Mouse (Mus musculus) gastrocnemius, postnatal 36 days (tissue): ENCODE results near the gene Ctnnbl1. TPM values are rescaled to one million over a fixed set of nuclear protein-coding genes. Genes with fewer than 3 reads are reported as not detected.

Source experiments
- DNase-seq, 2 experiments: peaks; one replicate each; pipeline ENCODE4 v3.0.0; 2022
- intact Hi-C: fragments of 180-260 bp; cut with DNase I; formaldehyde crosslinking; loops from one replicate; pipeline ENCODE4 v1.15.1; 2025
- total RNA-seq, 2 experiments: library from RNA; stranded (reverse); gene quantifications; 2 replicates each; pipeline ENCODE4 v1.2.3; 2021

Ctnnbl1 gene
- total RNA-seq, 2 experiments from 2014 or later = 5.9 to 7.9 TPM

GRCm38 (mm10) chr2:157747989-157748388 is 10.8 kb downstream of the Ctnnbl1 start:
- no peak for DNase-seq
- intact Hi-C loops = no loop called here

DNA sequence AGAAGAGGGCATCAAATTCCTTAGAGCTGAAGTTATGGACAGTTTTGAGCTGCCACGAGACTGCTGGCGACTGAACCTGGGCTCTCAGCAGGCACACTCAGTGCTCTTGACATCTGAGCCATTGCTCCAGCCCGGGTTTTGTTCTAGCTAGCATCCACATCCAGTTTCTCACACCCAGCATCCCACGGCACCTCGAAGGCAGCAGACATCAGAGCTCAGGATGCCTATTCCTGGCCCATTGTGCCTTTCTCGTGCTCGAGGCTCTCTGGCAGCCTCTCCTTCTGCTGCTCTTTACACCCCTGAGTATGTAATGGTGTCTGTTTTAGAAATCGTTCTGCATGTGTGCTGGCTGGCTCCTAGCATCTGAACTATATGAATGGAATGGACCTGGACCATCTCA is 13.3 kb downstream of the Ctnnbl1 start:
- DNase-seq = no peak
- intact Hi-C loops = no loop called here

DNA sequence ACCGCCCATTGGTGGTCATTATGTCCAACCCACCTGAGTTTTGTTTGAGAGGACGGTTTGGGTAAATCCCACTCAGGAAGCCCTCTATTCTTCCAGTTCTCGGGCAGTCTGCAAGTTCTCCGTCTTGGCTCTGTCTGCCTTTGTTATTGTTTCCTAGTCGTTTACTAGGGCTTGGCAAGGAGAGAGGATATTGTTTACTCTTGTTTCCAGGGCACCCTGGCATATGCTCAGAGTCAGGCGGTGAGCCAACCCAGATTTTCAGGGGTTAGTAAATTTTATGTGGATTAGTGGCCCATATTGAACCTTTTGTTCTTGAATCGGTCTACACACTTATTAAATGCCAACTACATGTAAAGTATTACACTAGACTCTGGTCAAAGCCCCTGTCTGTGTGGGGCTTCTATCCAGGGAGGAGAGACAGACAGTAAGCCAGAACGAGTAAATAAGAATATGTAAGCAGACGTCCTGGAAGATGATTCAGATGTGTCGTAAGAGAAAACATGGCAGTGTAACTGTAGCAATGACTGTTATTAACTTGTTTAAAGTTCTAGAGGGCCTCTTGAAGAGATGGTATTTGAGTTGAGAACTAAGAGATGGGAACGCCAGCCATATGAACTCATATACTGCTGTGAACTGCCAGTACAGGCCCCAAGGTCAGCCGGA is 13.9 kb downstream of the Ctnnbl1 start:
- intact Hi-C loops = no loop called here
- no peak for DNase-seq

GRCm38 (mm10) chr2:157751589-157752373 is 14.6 kb downstream of the Ctnnbl1 start:
- intact Hi-C loops = no loop called here
- DNase-seq = peak in 1 of 2 experiments; percentile 37

- intact Hi-C loops = no loop called here
- DNase-seq = no peak
Observed at GRCm38 (mm10) chr2:157752374-157752743, 15.2 kb downstream of the Ctnnbl1 start.

- no peak for DNase-seq
- intact Hi-C loops = loop anchor here (5.0 kb wide), 1 partner anchor 52 kb away; no protein-coding TSS in a partner anchor
Observed at GRCm38 (mm10) chr2:157755771-157756170, 18.6 kb downstream of the Ctnnbl1 start.

DNA sequence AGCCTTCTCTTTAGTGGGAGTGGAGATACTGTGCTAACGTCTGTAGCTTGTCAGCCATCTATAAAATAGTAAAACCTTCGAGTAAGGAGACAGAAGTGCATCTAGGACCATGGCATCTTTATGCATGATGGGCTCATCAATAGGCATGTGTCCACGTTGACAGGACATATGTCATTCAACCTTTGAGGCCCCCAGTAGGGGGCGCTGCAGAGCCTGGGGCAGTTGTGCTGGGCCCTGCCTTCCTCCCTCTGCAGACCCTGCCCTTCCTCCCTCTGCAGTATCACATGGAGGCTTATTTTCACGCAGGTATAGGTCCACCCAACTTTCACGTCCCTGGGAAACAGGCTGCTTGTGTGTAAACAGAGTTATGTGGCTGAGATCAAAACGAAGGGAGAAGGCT is 19.0 kb downstream of the Ctnnbl1 start:
- intact Hi-C loops = loop anchor here (5.0 kb wide), 1 partner anchor 51 kb away; no protein-coding TSS in a partner anchor
- no peak for DNase-seq

- intact Hi-C loops = loop anchor here (5.0 kb wide), 1 partner anchor 49 kb away; no protein-coding TSS in a partner anchor
- no peak for DNase-seq
Observed at GRCm38 (mm10) chr2:157758395-157758794, 21.2 kb downstream of the Ctnnbl1 start.

- intact Hi-C loops = loop anchor here (5.0 kb wide), 1 partner anchor 48 kb away; no protein-coding TSS in a partner anchor
- no peak for DNase-seq
Observed at GRCm38 (mm10) chr2:157759717-157760116, 22.5 kb downstream of the Ctnnbl1 start.

DNA sequence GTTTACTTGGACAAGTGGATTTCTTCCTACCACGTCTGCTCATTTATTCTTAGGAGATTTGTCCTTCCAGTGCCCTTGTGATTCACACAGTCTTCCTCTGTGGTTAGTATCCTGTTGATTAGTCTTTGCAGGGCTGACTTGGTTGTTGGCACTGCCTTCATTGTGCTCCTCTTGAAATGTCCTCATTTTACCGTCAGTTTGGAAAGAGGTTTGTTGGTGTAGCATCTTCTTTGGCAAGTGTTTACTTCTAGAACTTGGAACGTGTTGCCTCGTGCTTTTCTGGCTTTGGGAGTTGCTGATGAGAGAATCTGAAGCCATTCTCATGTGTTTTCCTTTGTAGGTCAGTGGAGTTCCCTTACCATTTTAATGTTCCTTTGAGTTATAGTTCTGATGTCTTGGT is 25.7 kb downstream of the Ctnnbl1 start:
- intact Hi-C loops = no loop called here
- no peak for DNase-seq

DNA sequence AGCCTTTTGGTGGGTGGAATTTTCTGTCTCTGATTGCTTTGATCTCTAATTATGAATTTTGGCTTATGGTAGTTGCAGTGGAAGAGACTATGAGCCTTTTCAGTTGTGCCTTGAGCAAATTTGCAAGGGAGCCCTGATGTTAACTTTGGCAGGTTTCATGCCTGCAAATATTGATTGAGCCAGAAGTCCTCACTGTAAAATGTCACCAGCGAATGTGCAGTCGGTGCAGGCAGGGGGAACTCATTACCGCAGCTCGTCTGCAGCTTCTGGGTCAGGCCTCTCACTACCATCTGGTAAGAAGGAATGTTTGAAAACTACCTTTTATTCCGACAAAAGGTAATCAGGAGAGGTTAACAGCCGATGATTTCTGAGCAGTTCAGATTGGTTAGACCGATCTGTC is 29.4 kb downstream of the Ctnnbl1 start:
- intact Hi-C loops = no loop called here
- no peak for DNase-seq

GRCm38 (mm10) chr2:157768682-157769429 is 31.7 kb downstream of the Ctnnbl1 start:
- intact Hi-C loops = no loop called here
- DNase-seq = no peak

DNA sequence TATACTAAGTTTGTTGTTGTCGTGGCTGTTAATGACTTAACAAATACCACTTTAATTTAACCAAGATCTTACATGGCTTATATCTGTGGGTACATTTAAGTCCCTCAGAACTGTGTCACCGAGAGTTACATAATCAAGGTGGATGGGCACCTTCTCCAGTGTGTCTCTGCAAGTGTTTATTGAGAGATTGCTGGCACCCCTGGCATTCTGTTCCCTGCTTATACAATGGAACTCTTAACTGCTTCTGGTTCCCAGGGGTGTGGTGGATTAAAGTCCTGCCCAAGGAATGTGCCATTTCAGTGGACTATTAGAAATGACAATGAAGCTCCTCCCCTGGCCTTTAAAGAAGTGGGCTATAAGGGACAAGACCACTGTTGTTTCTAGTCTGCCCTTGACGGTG is 33.6 kb downstream of the Ctnnbl1 start:
- DNase-seq = no peak

DNA sequence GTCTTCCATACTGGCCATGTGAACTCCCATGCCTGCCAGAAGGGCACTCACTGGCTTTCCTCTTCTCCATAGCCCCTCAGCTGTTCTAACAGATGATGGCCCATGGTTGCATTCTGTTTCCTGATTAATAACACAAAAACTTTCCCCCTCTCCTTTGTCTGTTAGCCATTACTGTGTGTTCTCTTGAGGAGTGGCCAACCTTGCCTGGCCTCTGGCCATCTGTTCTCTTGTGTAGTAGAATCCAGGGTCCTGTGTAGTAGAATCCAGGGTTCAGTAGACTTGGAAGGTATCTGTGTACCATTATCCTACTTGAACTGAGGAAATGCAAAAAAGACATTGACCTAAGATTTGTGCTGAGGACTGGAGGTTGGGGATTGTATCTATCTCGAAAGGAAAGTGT is 36.5 kb downstream of the Ctnnbl1 start:
- intact Hi-C loops = no loop called here
- no peak for DNase-seq

More for the DNA sequence above, 33.6 kb downstream of the Ctnnbl1 start:
- intact Hi-C loops = no loop called here

- intact Hi-C loops = no loop called here
Observed at GRCm38 (mm10) chr2:157775957-157776356, 38.8 kb downstream of the Ctnnbl1 start.

DNA sequence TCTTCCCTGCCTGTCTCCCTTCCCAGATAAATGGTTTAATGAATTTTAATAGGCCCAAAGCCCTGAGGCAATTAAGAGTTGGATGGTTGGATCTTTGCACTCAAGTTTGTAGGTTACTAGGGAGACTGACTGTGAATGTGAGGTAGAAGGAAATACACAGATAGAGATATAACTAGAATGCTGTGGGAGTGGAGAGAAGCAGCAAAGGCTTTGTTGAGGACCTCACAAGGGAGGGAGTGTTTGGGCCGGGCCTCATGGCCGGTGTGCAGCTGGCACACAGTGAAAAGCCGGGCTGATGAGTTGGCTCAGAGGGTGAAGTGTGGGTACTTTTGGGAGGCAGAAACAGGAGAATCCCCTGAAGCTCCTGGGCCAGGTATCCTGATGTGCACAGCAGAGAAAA is 43.8 kb downstream of the Ctnnbl1 start:
- intact Hi-C loops = no loop called here
- no peak for DNase-seq

More at GRCm38 (mm10) chr2:157775957-157776356, 38.8 kb downstream of the Ctnnbl1 start:
- no peak for DNase-seq

DNA sequence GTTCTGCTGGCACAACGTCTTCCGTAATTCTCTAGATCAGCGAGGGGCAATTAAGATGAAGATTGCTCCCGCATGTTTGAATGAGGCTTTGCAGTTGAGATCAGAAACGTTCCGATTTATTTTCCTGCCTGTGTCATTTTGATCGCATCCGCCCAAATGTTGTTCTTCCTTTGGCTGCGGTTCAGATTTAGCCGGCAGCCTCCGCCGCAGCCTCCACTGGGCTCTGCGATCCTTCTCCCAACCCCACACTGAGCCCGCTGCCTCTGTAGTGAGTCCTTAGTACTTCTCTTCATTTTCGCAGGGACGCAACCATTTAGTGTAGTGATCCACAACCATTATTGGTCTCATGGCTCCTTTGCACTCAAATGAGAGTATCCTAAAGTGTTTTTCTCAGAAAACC is 46.0 kb downstream of the Ctnnbl1 start:
- no peak for DNase-seq
- intact Hi-C loops = no loop called here

- DNase-seq = no peak
- intact Hi-C loops = no loop called here
Observed at GRCm38 (mm10) chr2:157784238-157784637, 47.0 kb downstream of the Ctnnbl1 start.

DNA sequence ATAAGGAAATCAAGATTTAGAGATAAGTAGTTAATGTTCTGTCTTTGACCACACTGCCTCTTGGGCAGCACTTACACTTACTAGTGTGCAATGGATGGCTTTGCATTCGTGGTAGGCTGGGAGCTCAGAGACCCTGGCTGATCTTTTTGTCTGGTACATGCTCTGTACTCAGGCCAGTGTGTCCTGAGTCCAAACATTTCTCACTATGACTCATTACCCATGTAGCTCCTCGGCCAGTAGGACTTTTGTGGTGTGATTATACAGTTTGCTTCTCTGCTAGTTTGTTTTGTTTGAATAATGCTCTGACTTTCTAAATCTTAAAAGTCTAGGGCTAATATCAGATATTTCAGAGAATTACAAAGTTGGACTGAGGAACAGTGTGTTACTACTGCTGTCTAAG is 47.4 kb downstream of the Ctnnbl1 start:
- no peak for DNase-seq
- intact Hi-C loops = no loop called here

GRCm38 (mm10) chr2:157789226-157789625 is 52.0 kb downstream of the Ctnnbl1 start:
- no peak for DNase-seq
- intact Hi-C loops = no loop called here

- intact Hi-C loops = no loop called here
- DNase-seq = no peak
Observed at GRCm38 (mm10) chr2:157790836-157791495, 53.8 kb downstream of the Ctnnbl1 start.
